Mouse (Mus musculus): ENCODE measurements around the gene Rcn3.

GRCm38 (mm10) chr7:45111940-45112339 lies 19.9 kb upstream of the Rcn3 start:
- no peak for TF ChIP-seq POLR2A (IDR thresholded peaks at IDR 0.05; ENCODE audit: insufficient read depth, low read depth, low read length)
- TF ChIP-seq CTCF (IDR thresholded peaks at IDR 0.05) = no peak
- TF ChIP-seq EP300 (IDR thresholded peaks at IDR 0.05; ENCODE audit: insufficient read depth, low read depth, low read length) = no peak

All from heart, adult 2 months (tissue).